Mouse (Mus musculus) G1E-ER4 (cell line): ENCODE measurements around the gene Abca13. TPM values are rescaled to one million over a fixed set of nuclear protein-coding genes. Genes with fewer than 3 reads are reported as not detected.

Experiments
- GATA1 ChIP-seq: IDR thresholded peaks from one replicate; pipeline ENCODE4 v1.8.0; 2012; ENCODE audit warnings: low read length, inconsistent platforms
- polyA plus RNA-seq: library from polyadenylated mRNA; stranded (reverse); fragments of >175 nt; gene quantifications from 2 replicates; pipeline ENCODE4 v1.2.3, GENCODE M21; 2012

Gene Abca13
- polyA plus RNA-seq, 1 experiment = not detected

DNA sequence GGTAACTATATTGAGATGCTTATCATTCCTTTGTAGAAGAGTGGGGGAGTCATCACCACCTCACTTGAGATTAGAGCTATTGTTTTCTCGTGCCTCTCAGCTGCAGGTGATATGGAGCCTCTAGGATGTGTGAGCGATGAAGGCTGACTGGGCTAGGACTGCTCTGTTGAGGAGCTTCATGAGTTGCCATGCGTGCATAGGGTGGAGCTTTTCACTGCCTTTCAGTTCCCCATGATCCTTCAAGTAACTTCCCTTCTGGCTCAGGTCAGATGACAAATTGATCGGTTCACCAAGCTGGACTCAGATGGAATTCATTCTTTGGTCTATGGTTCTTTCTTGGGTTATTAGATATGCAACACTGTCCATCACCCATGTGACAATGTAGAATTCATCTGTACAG, 410.4 kb downstream of the Abca13 start:
- TF ChIP-seq GATA1 = no peak

- TF ChIP-seq GATA1 = no peak
Measured at GRCm38 (mm10) chr11:9608249-9608648, 416.5 kb downstream of the Abca13 start.

DNA sequence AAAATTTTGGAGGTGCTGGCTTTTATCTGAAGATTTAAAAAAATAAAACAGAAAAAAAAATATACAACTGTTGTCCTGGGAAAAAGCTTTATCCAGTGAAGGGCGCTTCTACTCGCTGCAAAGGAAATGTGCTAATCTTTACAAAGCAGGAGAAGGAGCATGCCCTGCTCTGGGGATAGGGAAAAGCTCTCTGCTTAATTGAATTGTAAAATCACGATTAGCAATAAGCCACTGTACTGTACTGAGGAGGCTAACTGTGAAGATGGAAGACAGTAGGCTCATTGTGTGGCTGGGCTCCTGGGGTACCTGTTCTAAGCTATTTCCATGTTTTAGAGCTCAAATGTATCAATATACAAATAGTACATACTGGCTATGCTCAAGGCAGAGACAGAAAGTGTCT, 417.3 kb downstream of the Abca13 start:
- no peak for TF ChIP-seq GATA1

- TF ChIP-seq GATA1 = no peak
Measured at GRCm38 (mm10) chr11:9616133-9616532, 424.4 kb downstream of the Abca13 start.

DNA sequence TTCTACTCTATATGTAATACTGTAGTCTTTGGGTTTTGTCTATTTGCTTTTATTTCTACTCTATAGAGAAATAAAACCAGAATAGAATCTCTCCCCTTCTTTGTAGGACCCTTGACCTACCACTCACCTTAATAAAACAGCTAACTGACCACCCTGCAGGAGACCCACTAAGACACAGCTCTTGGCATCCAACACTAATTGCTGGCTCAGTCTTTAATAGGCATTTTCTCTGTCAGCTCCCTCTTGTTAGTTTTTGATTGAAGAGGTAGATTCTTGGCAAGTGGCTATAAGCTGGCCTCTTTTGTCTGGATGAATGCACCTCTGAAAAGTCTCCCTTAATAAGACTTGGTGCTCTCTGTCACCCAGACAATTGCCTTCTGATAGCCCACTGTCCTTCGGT, 424.9 kb downstream of the Abca13 start:
- TF ChIP-seq GATA1 = no peak

DNA sequence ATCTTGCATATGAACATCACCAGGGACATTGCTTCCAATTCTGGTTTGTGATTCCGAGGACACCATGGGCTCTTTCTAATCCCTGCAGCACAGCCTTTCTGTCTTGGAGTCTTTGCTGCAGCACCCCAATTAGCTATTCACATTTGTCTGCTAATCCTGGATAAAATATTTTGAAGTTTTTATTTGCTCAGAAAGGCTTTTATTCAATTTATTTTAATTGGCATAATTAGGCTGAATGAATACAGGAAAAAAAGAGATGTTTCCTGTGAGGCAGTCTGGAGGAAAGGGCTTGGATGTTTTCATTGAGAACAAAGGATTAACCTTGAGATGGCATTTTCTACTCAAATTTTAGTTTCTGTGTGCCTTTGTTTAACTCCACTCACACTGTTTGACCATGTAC, 428.2 kb downstream of the Abca13 start:
- no peak for TF ChIP-seq GATA1

GRCm38 (mm10) chr11:9622888-9623287, 431.1 kb downstream of the Abca13 start:
- no peak for TF ChIP-seq GATA1

- no peak for TF ChIP-seq GATA1
Measured at GRCm38 (mm10) chr11:9624753-9625152, 433.0 kb downstream of the Abca13 start.

GRCm38 (mm10) chr11:9625812-9626211, 434.1 kb downstream of the Abca13 start:
- no peak for TF ChIP-seq GATA1

DNA sequence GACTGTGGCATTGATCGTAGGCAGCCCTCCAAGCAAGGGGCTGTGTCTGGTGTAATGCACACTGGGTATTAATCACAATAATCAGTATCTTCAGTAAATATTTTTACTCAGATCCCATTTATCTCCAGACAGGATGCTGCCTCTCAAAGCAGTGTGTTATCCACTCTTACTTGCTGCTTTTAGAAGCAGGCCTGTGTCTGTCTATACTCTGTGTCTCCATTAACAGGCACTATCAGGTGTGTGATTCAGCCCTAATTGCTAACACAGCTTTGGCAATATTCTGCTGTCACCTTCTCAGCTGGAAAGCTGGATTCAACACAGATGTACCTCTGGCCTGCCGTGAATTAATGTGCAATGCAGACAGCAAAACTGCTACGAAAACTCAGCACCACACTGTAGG, 455.5 kb downstream of the Abca13 start:
- no peak for TF ChIP-seq GATA1

DNA sequence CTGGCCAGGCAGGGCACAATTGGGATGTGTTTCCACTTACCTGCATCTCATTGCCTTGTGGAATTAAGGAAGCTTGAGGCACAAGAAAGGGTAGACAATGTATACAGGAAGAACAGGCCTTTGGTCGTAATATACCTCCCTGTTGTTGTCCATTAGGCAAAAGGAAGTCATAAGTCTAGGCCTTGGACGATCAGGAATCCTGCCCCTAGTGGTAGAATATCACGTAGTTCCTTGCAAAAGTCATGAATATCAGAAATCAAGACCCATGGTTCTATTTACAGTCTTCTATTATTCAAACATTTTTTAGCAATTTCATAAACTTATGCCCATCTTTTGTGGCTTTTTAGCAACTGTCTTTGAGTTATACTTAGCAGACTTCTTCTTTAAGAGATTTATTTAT, 456.2 kb downstream of the Abca13 start:
- no peak for TF ChIP-seq GATA1

- no peak for TF ChIP-seq GATA1
Measured at GRCm38 (mm10) chr11:9666648-9667255, 475.0 kb downstream of the Abca13 start.

DNA sequence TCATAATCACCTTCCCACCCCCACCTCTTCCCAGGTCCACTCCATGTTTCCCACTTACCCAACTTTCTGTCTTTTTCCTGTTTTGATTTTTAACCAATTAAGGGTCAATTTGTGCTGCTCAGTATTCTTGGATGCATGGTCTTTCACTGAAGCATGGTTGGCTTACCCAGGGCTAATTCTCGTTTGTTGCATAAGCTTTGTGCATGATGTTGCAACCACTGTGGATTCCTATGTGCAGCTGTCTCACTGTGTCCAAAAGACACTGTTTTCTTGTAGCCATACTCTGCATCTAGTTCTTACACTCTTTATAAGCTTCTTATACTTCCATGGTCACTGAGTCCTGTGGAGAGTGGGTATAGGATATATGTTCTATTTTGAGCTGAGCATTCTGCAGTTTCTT, 477.7 kb downstream of the Abca13 start:
- TF ChIP-seq GATA1 = no peak

DNA sequence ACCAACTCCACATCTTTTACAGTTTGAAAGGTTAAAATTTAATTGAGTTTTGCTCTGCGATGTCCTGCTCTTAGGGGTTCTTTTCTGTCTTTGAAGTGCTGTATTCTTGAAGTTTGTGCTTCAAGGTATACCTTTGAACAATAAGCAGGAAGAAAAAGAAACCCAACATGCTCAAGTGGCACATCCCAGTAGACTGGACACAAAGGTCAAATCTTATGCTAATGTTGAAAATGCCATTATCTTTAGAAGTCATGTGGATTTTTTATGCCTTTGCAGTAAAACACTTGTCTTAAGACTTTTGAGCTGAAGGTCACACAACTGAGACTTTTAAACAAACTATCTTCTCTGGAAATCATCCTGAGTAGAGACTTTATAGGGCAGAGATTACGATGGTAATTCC, 493.2 kb downstream of the Abca13 start:
- no peak for TF ChIP-seq GATA1

DNA sequence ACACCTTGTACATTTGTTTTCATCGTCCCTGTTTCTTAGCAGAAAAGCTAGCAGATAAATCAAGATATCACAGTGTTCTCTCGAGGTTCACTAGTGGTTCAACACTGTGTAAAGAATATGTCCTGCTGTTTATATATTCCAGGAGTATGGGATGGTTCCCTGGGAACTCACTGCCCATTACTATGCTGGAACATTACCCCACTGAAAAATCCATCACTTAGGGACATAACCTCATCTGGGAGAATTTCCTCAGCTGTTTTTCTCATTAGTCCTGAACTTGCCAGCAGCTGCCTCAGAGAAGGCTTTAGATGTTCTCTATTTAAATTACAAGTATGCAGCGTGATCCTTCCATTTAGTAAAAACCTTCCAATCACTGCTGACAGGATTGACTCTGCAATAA, 513.4 kb downstream of the Abca13 start:
- no peak for TF ChIP-seq GATA1

GRCm38 (mm10) chr11:9727810-9728490, 536.2 kb downstream of the Abca13 start:
- TF ChIP-seq GATA1 = no peak

DNA sequence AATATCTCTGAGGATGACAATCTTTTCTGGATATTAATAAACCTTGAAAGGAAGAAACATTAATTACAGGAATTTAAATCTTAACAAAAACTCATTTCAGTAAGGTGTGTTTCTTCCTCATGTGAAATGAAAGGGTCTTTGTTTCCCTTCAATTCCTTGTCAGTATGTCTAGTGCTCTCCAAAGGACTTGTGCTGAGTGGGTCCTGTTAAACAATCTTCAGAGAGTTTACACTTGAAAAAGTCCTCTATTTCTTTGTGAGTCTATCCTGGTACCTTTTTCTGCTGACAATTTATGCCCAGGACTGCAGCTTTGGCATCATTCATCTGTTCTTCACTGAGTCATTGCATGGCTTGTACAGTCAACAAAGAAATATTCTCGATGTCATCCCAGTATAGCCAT, 539.6 kb downstream of the Abca13 start:
- TF ChIP-seq GATA1 = no peak

Other genes with a start within 250 kb of the Abca13 start
- gene Pkd1l1, start 218.7 kb upstream of the Abca13 start, polyA plus RNA-seq = not detected in 2 replicates
- 7.3 and 11.6 TPM in 2 replicates for gene Hus1, start 180.8 kb upstream of the Abca13 start, polyA plus RNA-seq
- gene Gm11992, start 143.3 kb upstream of the Abca13 start, polyA plus RNA-seq = 0.10 and 0.11 TPM in 2 replicates
- gene Sun3, start 143.0 kb upstream of the Abca13 start, polyA plus RNA-seq = not detected in 2 replicates
- gene Upp1, start 73.8 kb upstream of the Abca13 start, polyA plus RNA-seq = 0.67 and 0.72 TPM in 2 replicates